Mouse (Mus musculus): ENCODE data around the gene Cnpy4.

DNA sequence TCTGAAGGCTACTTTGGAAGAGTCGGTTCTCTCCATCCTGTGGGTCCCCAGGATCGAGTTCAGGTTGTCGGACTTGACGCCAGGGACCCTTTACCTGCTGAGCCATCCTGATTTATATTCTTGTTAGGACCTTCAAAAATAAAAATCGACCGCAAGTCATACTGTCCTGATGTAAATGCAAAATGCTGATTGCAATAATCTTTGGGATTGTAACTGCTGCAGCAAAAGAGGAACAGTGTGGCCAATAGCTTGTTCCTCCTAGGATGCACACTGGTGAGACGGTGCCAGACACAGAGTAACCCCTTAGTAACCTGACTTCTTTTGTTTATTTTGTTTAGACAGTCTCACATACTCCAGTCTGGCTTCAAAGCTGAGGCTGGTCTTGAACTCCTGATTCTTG is 8.2 kb downstream of the Cnpy4 start:
- TF ChIP-seq EP300 (optimal IDR thresholded peaks at IDR 0.05) = no peak
- TF ChIP-seq CTCF (IDR thresholded peaks at IDR 0.05; ENCODE audit: low read depth) = no peak
